Mouse (Mus musculus): ENCODE results near the gene Dnajc4. TPM values are rescaled to one million over a fixed set of nuclear protein-coding genes. Genes with fewer than 3 reads are reported as not detected.

Gene Dnajc4
- total RNA-seq, 1 experiment from 2014 or later: 44.4 TPM

DNA sequence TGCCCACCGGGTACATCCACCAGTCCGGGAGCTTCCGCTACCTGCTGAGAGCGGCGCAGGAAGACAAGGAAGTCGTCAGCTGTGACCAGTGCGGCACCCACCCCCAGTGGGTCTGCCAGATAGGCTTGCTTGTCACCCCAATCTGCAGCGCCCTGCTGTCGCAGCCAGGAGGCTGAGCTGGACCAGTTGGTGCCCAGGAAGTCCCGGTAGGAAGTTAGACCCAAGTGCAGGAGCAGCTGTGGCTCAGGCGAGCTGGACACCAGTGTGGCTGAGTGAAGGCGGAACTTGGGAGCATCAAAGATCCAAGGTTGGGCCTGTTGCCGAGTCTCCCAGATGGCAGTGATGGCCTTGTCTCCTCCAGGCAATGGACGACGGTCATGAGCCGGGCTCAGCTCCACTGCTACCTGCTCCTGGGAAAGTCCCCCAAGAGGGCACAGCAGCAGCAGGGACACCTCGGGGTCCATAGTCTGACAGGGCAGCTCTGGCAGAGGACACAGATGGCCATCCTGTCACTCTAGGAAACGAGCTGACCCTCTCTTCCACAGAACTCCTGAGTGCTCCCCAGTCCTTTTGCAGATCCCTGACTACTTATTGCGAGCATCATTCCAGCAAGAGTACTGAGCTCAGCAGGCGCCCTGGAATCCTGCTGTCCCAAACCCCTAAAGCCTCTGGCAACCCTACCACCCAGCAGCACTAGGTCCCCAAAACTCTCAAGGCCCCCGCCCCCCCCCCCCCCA lies 3.1 kb upstream of the Dnajc4 start:
- peak; percentile 65 for DNase-seq

DNA sequence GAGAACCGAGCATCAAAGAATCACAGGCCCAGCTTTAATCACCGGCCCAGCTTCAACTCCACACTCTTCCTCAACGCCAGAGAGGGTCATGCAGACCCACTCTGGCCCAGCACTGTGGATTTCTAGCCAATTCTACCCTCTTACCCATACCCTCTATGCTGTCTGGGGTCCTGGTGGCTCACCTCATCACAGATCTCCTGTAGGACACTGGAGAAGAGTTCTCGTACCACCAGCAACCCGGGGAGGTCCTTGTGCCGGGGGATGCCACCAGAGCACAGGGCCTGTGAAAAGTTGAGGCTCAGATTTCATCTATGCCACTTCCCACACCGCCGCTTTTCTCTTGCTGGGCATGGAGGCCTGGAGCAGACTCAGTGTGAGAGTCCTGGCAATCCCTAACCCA lies 2.1 kb upstream of the Dnajc4 start:
- no peak for DNase-seq

DNA sequence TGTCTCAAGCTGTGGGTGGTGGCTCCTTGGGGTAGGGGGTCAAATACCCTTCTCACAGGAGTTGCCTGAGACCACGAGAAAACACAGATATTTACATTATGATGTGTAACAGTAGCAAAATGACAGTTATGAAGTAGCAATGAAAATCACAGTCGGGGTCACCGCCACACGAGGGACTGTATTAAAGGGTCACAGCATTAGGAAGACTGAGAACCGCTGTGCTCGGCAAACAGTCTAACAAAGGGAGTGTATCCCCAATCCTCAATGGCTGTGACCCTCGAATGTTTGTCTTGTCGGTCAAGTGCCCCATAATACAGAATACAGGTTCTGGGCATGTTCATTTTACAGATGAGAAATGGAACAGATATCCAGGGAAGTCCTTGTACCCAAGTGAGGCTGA lies 1.6 kb upstream of the Dnajc4 start:
- DNase-seq: no peak

DNA sequence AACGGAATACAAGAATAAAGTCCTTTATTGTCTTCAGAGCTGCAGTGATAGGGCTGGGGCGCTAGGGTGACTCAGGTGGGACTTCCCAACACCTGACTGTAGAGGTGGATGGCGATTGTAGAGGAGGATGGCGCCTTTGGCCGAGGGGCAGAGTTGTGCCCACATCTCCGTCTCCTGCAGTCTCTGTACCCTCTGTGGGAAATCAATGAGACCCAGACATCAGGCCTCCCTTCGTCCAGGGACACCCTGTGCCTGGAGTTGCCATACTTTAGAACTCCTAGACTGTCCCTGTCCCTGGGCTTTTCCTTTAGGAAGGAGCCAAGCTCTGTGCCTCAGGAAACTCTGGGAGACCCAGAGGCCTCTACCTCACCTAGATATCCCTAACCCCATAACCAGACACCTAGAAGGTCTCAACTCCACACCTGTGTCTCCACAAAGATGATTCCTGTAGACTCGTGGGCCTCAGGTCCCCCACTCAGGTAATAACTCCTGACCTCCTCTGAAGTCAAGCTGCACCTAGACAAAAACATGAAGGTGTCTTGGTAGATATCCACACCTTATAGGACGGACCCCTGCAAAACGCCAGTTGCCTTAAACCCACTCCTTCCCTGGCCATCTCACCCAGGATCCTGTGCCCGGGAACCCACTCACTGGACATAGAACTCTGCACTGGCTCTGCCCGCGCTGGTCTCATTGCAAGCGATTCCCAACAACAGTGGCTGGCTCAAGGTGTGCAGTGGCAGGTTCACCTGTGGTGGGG lies 819 bp upstream of the Dnajc4 start:
- no peak for DNase-seq

DNA sequence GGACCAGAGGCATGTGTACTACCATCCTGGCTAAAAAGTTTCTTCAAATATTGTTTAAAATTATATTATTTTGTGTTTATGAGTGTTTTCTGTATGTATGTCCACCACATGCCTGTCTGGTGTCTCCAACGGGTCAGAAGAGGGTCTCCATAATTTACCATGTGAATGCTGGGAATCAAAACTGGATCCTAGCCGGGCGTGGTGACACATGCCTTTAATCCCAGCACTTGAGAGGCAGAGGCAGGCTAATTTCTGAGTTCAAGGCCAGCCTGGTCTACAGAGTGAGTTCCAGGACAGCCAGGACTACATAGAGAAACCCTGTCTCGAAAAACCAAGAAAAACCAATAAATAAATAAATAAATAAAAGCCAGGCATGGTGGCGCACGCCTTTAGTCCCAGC lies 1.2 kb downstream of the Dnajc4 start:
- DNase-seq: peak; percentile 5

DNA sequence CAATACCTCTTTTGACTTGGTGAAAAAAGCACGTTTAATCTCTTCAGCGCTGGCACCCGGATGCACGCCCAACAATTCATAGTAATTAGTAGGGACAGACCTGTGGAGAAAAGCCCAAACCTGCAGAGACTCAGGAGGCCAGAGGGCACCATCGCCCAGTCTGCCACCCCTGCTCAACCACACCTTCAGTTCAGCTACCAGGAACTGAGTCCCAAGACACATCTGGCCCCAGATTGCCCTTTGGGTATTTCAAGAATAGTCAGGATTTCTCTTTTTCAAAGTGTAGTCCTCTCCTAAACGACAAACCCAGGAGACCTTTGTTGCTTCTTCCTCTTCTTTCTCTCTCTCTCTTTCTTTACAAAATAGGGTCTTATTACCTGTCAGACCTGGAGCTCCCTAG lies 1.7 kb downstream of the Dnajc4 start:
- no peak for DNase-seq

DNA sequence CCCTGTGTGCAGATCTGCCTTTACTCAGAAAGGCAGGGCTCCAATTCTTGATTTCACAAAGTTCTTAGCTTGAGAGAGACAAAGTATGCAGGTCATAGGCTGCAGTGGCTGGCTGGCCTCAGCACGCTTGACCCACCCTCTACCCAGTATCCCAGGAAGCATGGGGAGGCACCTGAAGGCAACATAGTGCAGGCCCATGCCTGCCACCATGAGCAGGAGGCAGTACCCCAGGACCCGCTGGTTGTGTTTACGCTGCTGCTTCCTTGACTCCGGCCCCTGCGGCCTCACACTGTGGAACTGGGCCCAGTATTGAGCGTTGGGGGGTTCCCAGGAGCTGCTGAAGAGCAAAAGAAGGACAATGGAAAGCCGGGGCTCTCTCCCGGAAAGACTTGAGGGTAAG lies 3.1 kb downstream of the Dnajc4 start:
- DNase-seq: peak; percentile 7

DNA sequence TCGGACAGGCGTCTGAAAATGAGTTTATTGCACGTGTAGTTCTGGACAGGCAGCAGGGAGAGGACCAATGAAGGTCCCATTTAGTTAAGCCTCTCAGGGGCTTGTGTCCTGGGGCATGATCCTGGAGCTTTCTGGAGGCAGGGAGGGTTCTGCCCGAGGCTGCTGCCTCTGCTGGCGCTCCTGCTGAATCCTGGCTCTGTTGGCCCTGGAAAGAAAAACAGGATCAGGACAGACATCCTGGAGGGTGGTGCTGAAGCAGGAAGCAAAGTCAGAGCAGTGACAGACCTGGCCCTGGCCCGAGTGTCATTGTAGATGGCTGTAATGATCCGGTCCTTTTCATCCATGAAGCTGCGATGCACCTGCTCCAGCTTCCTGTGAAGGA lies 4.5 kb downstream of the Dnajc4 start:
- DNase-seq: peak; percentile 50

DNA sequence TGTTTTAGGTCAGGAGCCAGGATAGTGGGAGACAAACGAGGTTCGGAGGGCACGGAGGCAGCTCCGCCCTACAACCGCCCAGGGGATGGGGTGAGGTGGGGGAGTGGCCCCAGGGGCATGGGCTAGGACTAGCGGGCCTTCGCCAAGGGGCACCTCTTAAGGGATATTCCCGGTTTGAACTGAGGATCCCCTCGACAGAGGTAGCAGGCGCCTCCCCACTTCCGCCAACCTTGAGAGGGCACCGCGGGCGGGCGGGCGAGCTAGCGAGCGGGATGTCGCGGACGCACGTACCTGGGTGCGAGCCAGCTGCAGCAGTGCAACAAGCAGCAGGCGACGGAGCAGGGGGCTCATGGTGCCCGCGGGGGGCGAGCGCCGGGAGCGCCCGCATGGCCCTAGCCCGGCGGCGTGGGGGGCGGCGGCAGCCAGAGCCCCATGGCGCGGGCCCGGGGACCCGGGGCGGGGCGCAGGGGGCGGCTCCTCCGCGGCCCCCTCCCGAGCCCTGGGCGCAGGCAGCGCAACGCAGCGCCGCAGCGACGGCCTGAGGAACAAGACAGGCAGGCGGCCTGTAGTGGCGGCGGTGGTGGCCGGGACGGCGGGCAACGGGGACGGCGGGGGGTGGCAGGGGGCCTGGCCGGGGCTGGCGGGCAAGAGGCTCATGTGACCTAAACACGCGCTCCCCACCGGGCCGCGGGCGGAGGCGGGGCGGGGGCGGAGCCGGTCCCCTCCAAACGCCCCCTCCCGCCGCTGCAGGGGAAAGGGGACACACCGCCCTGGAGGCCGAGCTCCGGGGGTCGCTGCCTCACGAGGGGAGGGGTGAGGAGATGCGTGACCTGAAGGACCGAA lies 5.1 kb downstream of the Dnajc4 start, which contains the start of gene Vegfb:
Gene Vegfb (minus strand): TSS at position 591 of the 843 bp plus-strand sequence.
- peak; percentile 85 for DNase-seq

DNA sequence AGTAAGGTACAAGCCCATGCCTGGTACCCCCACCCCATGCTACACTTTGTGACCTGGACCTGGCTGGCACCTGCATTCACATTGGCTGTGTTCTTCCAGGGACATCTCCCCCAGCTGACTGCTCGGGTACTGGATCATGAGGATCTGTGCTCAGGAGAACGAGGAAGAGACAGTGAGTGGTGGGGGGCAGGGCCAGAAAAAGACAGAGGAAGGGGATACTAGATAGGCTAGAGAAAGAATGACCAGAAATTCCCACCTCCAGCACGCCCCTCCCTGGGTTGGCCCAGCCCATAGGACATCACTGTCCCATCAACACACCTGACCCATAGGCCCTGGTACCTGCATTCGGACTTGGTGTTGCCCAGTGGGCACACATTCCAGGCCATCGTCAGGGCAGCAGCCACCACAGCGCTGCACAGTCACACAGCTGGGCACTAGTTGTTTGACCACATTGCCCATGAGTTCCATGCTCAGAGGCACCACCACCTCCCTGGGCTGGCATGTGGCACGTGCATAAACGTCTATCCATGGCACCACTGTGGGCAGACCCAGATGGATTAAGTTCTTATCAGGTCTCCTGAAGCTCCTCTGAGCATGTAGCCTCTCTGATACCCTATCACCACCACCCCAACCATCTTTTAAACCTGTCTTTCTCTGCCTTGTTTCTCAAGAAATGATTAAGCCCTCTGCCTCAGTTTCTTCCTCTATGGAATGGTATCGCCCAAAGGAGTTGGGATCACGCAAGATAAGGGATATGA lies 6.2 kb downstream of the Dnajc4 start:
- no peak for DNase-seq

DNA sequence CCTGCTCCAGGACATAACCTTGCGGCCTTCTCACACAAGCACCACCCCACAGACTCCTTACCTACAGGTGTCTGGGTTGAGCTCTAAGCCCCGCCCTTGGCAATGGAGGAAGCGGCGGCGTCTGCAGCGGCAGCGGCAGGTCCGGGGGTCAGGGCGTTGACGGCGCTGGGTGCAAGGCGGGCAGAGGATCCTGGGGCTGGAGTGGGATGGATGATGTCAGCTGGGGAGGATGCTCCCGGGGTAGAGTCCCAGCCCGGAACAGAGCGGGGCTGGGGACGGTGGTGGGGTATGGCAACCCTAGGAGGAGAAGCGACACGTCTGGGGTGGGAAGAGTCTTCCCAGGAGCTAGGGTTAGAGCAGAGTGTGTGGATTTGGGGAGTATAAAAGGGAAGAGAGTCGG lies 7.1 kb downstream of the Dnajc4 start:
- DNase-seq: no peak

DNA sequence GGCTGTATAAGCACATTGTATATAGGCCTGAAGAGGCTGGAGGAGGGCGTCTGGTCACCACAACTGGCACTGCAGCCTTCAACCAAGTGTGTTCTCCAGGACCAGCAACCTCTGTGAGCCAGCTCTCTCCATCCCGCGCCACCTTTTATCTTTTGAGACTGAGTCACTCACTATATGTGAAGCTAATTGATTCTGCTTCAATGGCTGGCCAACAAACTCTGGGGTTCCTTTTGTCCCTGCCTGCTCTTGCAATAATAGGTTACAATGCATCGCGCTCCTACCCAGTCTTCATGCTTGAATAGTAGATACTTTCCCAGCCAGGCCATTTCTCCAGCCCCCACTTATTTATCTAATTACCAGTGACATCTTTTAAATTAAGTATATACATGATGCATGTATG lies 8.8 kb downstream of the Dnajc4 start:
- DNase-seq: no peak

DNA sequence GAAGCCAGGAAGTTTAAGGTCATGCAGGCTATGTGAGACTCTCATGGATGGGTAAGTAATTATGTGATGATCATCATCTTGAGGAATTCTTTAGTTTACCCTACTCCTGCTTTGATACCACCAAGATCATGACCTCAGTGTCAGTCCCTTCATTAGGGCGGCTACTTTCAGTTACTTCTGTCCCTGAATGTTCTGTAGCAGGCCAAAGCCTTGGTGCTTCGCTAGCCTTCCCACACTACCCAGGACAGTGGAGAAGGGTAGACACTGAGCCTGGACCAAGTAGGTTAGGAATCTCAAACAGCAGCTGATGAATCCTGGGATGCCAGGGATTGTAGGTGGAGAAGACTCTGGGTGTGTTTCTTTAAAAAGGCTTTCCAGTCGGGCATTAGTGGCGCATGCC lies 10.9 kb downstream of the Dnajc4 start:
- DNase-seq: no peak

DNA sequence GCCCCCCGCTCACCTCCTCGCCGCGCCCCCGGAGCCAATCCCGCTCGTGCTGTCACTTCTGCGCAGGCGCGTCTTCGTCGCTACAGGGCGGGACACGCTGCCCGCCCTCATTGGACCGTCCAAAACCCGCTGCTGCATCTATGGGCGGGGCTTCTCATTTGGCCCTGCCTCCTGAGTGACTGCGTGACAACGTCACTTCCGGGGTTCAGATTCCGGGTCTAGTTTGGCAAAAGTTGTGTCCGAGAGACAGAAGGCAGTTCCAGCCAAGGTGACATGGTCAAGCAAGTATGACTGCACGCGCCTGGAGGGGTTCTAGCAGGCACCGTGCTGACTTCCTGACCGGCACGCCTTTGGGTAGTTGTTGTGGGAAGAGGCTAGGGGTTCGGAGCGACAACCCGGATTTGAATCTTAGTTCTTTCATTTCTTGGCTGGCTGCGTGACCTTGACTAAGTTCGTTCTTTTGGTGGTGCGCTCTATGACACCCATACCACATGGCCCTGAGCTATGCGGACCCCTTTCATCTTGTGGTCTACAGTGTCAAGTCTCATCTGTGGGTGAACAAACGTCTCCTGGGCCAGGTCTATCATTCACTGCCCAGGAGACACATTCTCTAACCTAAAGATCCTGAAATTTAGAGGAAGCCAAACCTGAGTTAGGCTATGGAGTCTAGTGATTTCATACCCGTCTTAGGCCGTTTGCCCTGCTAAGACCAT lies 11.8 kb downstream of the Dnajc4 start, which contains the start of gene Fkbp2:
Gene Fkbp2 (minus strand): TSS at position 121 of the 713 bp plus-strand sequence.
- DNase-seq: peak; percentile 99

DNA sequence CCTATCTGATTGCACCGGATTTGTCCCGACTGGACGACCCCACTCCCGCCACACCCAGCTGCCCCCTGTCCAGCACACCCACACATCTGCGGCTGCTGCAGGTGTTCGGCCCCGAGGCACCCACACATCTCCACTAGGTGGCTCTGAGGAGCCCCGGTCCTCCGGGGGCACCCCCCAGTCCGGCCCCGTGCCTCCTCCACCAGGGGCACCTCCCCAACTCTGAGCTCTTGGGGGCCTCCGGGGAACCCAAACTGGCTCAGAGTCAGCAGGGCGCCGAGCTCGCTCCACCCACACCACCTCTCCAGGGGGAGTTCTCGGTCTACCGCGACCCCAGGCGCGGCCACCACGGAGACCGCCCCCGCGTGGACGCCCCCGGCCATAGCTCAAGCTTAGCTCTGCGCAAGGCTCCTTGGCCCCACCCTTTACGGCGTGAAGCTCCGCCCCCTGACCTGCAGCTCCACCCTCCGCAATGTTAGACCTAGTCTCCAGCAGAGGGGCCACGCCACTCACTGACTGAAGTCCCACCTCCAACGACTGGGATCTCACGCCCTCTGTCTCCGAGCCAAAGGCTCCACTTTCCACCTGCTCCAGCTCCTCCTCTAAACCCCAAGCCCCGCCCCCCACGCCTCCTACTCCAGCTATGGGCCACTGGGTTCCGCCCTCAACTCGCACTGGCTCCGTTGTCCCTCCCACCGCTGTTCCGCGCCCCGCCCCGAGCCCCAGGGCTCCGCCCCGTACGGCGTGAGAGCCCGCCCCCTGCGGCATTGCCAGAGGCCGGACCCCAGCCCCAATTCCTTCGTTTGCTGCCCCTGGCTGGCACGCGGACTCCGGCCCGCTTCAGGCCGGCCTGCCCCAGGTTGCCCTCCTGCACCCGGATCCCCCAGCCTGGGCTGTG lies 12.6 kb downstream of the Dnajc4 start:
- peak; percentile 100 for DNase-seq

DNA sequence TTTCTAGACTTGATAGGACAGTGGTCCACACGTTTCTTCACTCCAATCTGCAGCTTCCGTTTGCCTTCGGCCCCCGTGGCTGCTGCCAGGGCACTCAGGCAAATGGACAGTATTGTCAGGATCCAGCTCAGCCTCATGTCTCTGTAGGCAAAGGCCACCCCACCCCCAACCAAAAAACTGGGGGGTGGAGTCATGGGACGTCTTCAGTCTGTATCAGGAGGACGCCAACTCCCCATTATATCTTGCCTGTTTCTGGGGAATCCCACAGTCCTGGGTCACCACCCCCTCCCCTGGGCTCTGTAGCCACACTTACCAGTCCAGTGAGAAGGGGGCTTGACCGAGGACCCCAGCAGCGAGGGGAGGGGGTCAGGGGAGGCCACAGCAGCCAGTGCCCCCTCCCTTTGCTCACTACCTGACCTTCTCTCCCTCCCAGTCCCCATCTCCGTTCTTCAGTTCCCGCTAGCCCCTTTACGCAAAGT lies 13.3 kb downstream of the Dnajc4 start:
- DNase-seq: peak; percentile 70

DNA sequence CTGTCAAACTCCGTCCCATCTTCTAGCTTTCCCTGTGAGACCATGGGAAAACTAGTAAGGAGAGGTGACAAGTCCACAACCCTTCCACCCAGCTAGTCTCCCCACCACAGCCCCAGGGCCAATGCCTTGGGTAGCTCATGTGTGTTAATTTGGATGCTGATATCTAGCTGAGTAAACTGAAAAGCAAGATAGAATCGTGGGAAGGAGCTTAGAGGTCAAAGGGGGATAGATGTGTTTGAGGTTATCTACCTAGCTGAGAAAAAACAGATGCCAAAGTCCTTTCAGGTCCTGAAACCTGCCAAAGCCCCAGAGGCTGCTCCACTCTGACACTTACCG lies 13.8 kb downstream of the Dnajc4 start:
- no peak for DNase-seq

DNA sequence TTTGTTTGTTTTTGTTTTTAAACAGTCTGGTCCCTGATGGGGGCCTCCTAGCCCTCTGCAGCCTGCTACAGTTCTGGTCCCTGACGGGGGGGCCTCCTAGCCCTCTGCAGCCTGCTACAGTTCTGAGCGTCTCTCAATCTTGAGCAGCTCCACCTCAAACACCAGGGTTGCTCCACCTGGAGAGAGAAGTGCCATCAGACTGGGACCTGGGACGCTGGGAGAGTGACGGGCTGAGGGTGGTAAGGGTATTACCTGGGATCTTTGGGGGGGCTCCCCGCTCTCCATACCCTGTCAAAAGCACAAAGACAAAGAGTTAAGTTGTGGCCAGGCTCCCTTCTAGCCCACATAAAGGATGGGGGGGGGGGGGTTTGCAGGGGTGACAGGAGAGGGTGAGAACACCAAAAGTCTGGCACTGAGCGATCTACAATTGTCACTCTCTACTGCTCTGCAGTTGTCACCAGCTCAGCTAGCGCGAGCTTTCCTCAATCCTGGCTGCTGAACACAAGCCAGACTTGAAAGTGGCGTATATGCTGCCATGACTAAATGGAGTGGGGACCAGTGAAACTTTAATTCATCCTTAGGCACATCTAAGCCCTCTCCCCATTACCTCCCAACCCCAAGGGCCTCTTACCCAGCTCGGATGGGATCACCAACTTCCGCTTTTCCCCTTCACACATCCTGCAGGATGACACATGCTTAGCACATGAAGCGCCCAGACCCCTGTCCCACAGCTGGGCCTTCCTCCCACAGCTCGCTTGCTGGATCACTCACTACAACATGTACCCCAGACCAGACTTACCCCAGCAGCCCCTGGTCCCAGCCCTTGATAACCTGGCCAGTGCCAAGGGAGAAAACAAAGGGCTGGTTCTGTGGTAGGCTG lies 14.4 kb downstream of the Dnajc4 start:
- DNase-seq: no peak
